Mouse (Mus musculus) lung, embryonic 16.5 days (tissue): ENCODE data around the gene Tbc1d22a. TPM values are rescaled to one million over a fixed set of nuclear protein-coding genes. Genes with fewer than 3 reads are reported as not detected.

Experiments
- ATAC-seq: fragments of 200-750 bp; cut with Nextera tagmentation; 2 replicates; pipeline ENCODE4 v1.8.0; 2017; ENCODE audit warnings: low read depth, mild to moderate bottlenecking, moderate library complexity
- H3K27ac ChIP-seq: fragments of 300-500 bp; sonication (generic); 2 replicates; pipeline ENCODE4 v1.5.1; 2014; ENCODE audit warnings: mild to moderate bottlenecking, control low read depth, low read length
- H3K27me3 ChIP-seq: fragments of 300-500 bp; sonication (generic); 2 replicates; pipeline ENCODE4 v1.6.1; 2014; ENCODE audit warnings: low read depth, low read length, mixed read lengths; ENCODE audit not compliant: control insufficient read depth, insufficient read depth
- H3K36me3 ChIP-seq: fragments of 300-500 bp; sonication (generic); 2 replicates; pipeline ENCODE4 v1.6.1; 2014; ENCODE audit warnings: low read length; ENCODE audit not compliant: control insufficient read depth, insufficient read depth
- H3K4me1 ChIP-seq: fragments of 300-500 bp; sonication (generic); replicated peaks from 2 replicates; pipeline ENCODE4 v1.6.1; 2014; ENCODE audit warnings: low read length, mixed read lengths; ENCODE audit not compliant: control insufficient read depth, insufficient read depth
- H3K4me2 ChIP-seq: fragments of 300-500 bp; sonication (generic); 2 replicates; pipeline ENCODE4 v1.6.1; 2014; ENCODE audit warnings: low read depth, low read length, control low read depth
- H3K4me3 ChIP-seq: fragments of 300-500 bp; sonication (generic); 2 replicates; pipeline ENCODE4 v1.5.1; 2014; ENCODE audit warnings: mild to moderate bottlenecking, low read length, control low read depth
- H3K9ac ChIP-seq: fragments of 300-500 bp; sonication (generic); 2 replicates; pipeline ENCODE4 v1.6.1; 2014; ENCODE audit warnings: low read length, control low read depth
- H3K9me3 ChIP-seq: fragments of 300-500 bp; sonication (generic); 2 replicates; pipeline ENCODE4 v1.6.1; 2016; ENCODE audit warnings: low read length; ENCODE audit not compliant: control insufficient read depth
- WGBS: fragments of 180-500 bp; shearing (Covaris S2); extraction: QIAGEN DNeasy Blood & Tissue Kit; methylation state at CpG from one replicate; pipeline ENCODE4 v1.1.7; 2014; 5-methylcytosine and 5-hydroxymethylcytosine counted together
- polyA plus RNA-seq: library from polyadenylated mRNA; unstranded; fragments of >200 nt; fragmentation: Nextera tagmentation; extraction: Ambion mirVana; gene quantifications from 2 replicates; pipeline ENCODE4 v1.2.1, GENCODE M21; 2015

Gene Tbc1d22a
- polyA plus RNA-seq, 1 experiment from 2014 or later, result 13.6 TPM

GRCm38 (mm10) chr15:86199052-86199451 lies 15.2 kb upstream of the Tbc1d22a start:
- no peak overlapping the region for H3K9ac ChIP-seq
- no peaks in the 10 kb centered on the region for H3K36me3 ChIP-seq
- no peak for ATAC-seq
- H3K4me2 ChIP-seq, result no peak overlapping the region
- no peak overlapping the region for H3K4me3 ChIP-seq
- no peak overlapping the region for H3K27ac ChIP-seq
- no peaks in the 10 kb centered on the region for H3K9me3 ChIP-seq
- WGBS, result 75% methylated on average over 5 of the region's 5 CpGs
- peaks cover 16% of the 10 kb centered on the region for H3K4me1 ChIP-seq
- no peaks in the 10 kb centered on the region for H3K27me3 ChIP-seq

DNA sequence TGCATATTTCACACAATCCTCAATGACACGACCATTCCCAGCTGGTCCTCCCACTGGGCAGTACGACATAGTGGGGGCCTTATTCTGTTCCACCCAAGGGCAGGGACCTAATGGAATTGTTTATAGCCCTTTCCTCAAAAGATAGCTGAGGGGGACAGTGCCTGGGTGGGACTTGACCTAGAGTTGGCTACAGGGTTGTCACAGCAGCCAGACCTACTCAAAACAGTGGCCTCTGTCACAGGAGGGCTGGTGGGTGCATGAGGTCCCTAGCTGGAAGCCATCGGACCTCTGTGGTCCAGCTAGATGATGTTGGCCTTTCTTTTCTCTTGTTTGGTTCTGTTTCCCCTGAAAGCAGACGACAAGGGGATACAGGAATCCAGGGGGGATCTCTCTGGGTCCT lies 14.8 kb upstream of the Tbc1d22a start:
- ATAC-seq, result no peak
- WGBS, result 68% methylated on average over 4 of the region's 4 CpGs
- H3K36me3 ChIP-seq, result no peaks in the 10 kb centered on the region
- no peaks in the 10 kb centered on the region for H3K27me3 ChIP-seq
- H3K9ac ChIP-seq, result no peak overlapping the region
- no peak overlapping the region for H3K4me3 ChIP-seq
- no peaks in the 10 kb centered on the region for H3K9me3 ChIP-seq
- H3K4me1 ChIP-seq, result peaks cover 17% of the 10 kb centered on the region
- no peak overlapping the region; the same call in 1 of the 2 replicates for H3K27ac ChIP-seq
- no peak overlapping the region for H3K4me2 ChIP-seq

DNA sequence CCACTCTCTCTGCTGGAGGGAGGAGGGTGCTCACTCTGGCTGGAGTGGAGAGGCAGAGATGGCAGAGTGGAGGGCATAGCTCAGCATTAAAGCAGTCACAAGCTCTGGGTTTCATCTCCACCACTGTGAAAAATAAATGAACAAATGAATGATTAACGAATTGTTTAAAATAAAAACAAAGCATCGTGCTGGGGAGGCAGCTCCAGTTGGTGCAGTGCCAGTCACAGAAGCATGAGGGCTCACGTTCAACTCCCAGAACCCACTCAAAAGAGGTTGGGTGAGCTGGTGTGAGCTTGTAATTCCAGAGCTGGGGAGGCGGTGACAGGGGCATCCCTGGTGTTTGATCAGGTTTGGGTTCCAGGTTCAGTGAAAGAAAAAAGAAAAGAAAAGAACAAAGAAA lies 14.1 kb upstream of the Tbc1d22a start:
- WGBS, result 29% methylated on average over 4 of the region's 4 CpGs
- Histone ChIP-seq H3K4me2 (no peak overlapping the region), H3K36me3 (no peaks in the 10 kb centered on the region), H3K4me1 (peaks cover 17% of the 10 kb centered on the region), H3K4me3 (no peak overlapping the region), H3K27me3 (no peaks in the 10 kb centered on the region), H3K9ac (no peak overlapping the region), H3K9me3 (no peaks in the 10 kb centered on the region), H3K27ac (no peak overlapping the region)
- ATAC-seq, result no peak

DNA sequence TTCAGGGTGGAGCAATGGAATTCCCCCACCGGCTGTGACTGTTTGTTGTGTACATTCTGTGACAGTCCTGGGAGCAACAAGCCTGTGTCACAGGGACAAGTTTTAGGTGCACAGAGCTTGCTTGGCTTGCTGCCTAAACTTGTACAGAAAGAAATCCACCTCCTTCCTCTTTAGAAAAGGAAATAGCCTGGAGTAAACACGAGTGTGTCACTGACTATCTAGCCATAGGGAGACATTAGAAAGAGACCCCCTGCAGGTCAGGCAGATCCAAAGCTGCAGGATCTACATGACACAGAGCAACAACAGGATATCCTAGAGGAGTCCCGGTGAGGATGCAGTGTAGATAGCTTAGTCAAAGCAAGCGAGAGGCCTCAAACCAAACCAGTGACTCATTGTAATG lies 13.2 kb upstream of the Tbc1d22a start:
- ATAC-seq, result peak; percentile 74
- H3K36me3 ChIP-seq, result no peaks in the 10 kb centered on the region
- H3K27me3 ChIP-seq, result no peaks in the 10 kb centered on the region
- no peak overlapping the region for H3K9ac ChIP-seq
- WGBS, result 31% methylated on average over 4 of the region's 4 CpGs
- H3K4me2 ChIP-seq, result no peak overlapping the region
- peaks cover 17% of the 10 kb centered on the region for H3K4me1 ChIP-seq
- H3K27ac ChIP-seq, result peak overlapping the region; percentile 78
- H3K4me3 ChIP-seq, result no peak overlapping the region
- no peaks in the 10 kb centered on the region for H3K9me3 ChIP-seq

DNA sequence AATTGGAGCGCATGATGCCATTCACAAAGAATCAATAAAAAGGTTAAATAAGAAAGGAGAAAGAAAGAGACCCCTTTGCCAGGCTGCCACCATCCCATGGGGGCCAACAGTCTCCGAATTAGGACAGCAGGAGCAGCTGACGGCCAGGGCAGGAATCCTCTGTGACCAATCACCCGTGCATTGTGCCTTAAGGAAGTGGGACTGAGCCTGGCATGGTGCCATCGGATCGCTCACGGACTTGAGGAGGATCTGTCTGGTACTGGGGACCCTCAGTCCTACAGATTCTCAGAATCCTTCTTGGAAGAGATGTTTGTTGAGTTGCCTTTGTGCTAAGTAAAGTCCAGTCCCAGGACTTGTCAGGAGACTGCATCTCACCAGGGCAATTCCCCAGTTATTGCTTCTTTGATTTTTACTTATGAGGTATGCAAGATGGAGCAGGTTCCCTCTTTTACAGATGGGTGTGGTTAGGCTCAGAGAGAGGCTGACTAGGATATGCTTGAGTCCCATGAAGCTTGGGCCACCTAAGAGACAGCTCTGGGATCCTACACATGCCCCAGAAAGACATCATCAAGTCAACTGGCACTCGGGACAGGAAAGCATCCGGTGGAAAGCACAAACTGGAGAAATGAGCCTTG lies 12.4 kb upstream of the Tbc1d22a start:
- H3K36me3 ChIP-seq, result no peaks in the 10 kb centered on the region
- ATAC-seq, result no peak
- no peak overlapping the region for H3K4me2 ChIP-seq
- H3K9me3 ChIP-seq, result no peaks in the 10 kb centered on the region
- H3K4me3 ChIP-seq, result no peak overlapping the region
- H3K9ac ChIP-seq, result no peak overlapping the region
- WGBS, result 62% methylated on average over 9 of the region's 9 CpGs
- no peaks in the 10 kb centered on the region for H3K27me3 ChIP-seq
- H3K27ac ChIP-seq, result peak overlapping the region; percentile 78
- H3K4me1 ChIP-seq, result peaks cover 17% of the 10 kb centered on the region

DNA sequence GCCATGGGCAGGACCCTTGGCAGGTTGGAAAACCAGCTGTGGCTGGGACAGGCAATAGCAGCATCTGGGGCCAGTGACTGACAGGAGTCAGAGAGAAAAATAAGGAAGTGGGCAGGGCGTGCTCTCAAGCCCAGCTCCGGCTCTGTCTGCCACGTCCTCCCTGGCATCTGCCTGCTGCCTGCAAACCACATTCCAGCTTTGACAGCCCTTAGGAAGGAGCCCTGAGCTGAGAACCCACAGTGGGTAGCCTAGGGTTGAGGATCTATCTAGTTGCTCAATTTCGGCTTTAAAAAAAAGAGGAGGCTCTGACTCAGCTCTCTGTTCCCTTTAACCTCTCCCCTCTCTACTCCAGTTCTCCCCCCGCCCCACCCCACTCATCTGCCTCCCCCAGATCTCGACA lies 11.6 kb upstream of the Tbc1d22a start:
- WGBS, result 38% methylated on average over 6 of the region's 6 CpGs
- Histone ChIP-seq H3K27ac (peak overlapping the region; percentile 59), H3K4me2 (no peak overlapping the region), H3K9me3 (no peaks in the 10 kb centered on the region), H3K4me3 (no peak overlapping the region), H3K9ac (no peak overlapping the region), H3K36me3 (no peaks in the 10 kb centered on the region), H3K4me1 (peaks cover 17% of the 10 kb centered on the region), H3K27me3 (no peaks in the 10 kb centered on the region)
- peak; percentile 30 for ATAC-seq

- Histone ChIP-seq H3K4me1 (peaks cover 17% of the 10 kb centered on the region), H3K36me3 (no peaks in the 10 kb centered on the region), H3K9me3 (no peaks in the 10 kb centered on the region), H3K27ac (peak overlapping the region; percentile 59), H3K27me3 (no peaks in the 10 kb centered on the region), H3K4me2 (no peak overlapping the region), H3K4me3 (no peak overlapping the region), H3K9ac (no peak overlapping the region)
- 77% methylated on average over 7 of the region's 7 CpGs for WGBS
- no peak for ATAC-seq
Observed at GRCm38 (mm10) chr15:86203292-86203793, 10.9 kb upstream of the Tbc1d22a start.

DNA sequence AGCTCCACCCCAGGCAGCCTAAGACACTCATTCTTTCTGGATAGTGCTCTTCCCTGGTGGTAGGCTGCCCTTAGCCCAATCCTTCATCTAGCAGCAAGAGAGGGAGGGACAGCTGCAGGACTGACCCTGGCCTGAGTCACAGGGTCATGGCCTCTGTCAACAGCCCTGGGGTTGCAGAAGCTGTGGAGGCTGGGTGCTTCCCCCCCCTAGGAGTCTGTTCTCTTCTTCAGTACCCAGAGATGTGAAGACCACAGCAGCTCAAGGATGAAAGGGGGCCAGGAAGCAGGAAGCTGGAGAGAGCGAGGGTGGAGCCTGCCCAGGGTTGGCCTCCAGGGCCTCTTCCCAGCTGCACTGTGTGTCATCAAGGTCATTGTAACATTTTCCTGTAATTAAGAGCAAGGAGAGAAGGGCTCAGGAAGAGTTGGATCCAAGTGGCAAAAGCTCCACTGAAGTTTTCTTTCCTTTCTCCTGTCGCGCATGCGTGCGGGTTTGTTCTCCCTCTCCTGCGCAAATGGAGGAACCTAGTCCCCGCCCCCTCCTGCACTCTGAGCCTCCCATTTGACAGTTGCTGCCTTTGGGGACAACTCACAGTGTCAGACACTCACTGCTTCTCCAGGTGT lies 10.2 kb upstream of the Tbc1d22a start:
- Histone ChIP-seq H3K27ac (peak overlapping the region; percentile 59), H3K9me3 (no peaks in the 10 kb centered on the region), H3K9ac (no peak overlapping the region), H3K36me3 (no peaks in the 10 kb centered on the region), H3K4me2 (no peak overlapping the region), H3K4me3 (0 out of 2 replicates have a peak overlapping the region, but pooled peaks have one; percentile 13), H3K27me3 (no peaks in the 10 kb centered on the region), H3K4me1 (peaks cover 17% of the 10 kb centered on the region)
- 34% methylated on average over 7 of the region's 7 CpGs for WGBS
- peak; percentile 48 for ATAC-seq

DNA sequence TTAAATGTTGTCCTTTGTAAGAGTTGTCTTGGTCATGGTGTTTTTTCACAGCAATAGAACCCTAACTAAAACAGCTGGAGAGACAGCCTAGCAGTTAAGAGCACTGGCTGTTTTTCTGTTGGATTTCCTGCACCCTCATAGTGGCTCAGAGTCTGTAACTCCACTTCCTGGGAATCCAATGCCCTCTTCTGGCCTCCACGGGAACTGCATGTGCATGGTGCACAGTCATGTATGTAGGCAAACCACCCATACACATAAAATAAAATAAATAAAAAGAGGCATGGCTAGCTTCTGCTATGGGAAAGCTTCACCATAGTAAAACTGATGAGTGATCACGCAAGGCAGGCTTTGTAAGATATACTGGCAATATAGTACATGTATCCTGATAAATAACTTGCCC lies 9.0 kb upstream of the Tbc1d22a start:
- H3K27me3 ChIP-seq, result no peaks in the 10 kb centered on the region
- no peaks in the 10 kb centered on the region for H3K9me3 ChIP-seq
- H3K4me2 ChIP-seq, result no peak overlapping the region
- no peak overlapping the region for H3K9ac ChIP-seq
- WGBS, result 51% methylated on average over 2 of the region's 2 CpGs
- H3K4me1 ChIP-seq, result peaks cover 13% of the 10 kb centered on the region
- no peak overlapping the region for H3K4me3 ChIP-seq
- H3K27ac ChIP-seq, result no peak overlapping the region
- H3K36me3 ChIP-seq, result no peaks in the 10 kb centered on the region
- no peak for ATAC-seq
